Mouse (Mus musculus) lung, embryonic 16.5 days (tissue): ENCODE data around the gene Gm10490. TPM values are rescaled to one million over a fixed set of nuclear protein-coding genes. Genes with fewer than 3 reads are reported as not detected.

Experiments used
- ATAC-seq: fragments of 200-750 bp; cut with Nextera tagmentation; 2 replicates; pipeline ENCODE4 v1.8.0; 2017; ENCODE audit warnings: low read depth, mild to moderate bottlenecking, moderate library complexity
- H3K27ac ChIP-seq: fragments of 300-500 bp; sonication (generic); 2 replicates; pipeline ENCODE4 v1.5.1; 2014; ENCODE audit warnings: mild to moderate bottlenecking, control low read depth, low read length
- H3K27me3 ChIP-seq: fragments of 300-500 bp; sonication (generic); 2 replicates; pipeline ENCODE4 v1.6.1; 2014; ENCODE audit warnings: low read depth, low read length, mixed read lengths; ENCODE audit not compliant: control insufficient read depth, insufficient read depth
- H3K36me3 ChIP-seq: fragments of 300-500 bp; sonication (generic); 2 replicates; pipeline ENCODE4 v1.6.1; 2014; ENCODE audit warnings: low read length; ENCODE audit not compliant: control insufficient read depth, insufficient read depth
- H3K4me1 ChIP-seq: fragments of 300-500 bp; sonication (generic); replicated peaks from 2 replicates; pipeline ENCODE4 v1.6.1; 2014; ENCODE audit warnings: low read length, mixed read lengths; ENCODE audit not compliant: control insufficient read depth, insufficient read depth
- H3K4me2 ChIP-seq: fragments of 300-500 bp; sonication (generic); 2 replicates; pipeline ENCODE4 v1.6.1; 2014; ENCODE audit warnings: low read depth, low read length, control low read depth
- H3K4me3 ChIP-seq: fragments of 300-500 bp; sonication (generic); 2 replicates; pipeline ENCODE4 v1.5.1; 2014; ENCODE audit warnings: mild to moderate bottlenecking, low read length, control low read depth
- H3K9ac ChIP-seq: fragments of 300-500 bp; sonication (generic); 2 replicates; pipeline ENCODE4 v1.6.1; 2014; ENCODE audit warnings: low read length, control low read depth
- H3K9me3 ChIP-seq: fragments of 300-500 bp; sonication (generic); 2 replicates; pipeline ENCODE4 v1.6.1; 2016; ENCODE audit warnings: low read length; ENCODE audit not compliant: control insufficient read depth
- whole genome bisulfite sequencing: fragments of 180-500 bp; shearing (Covaris S2); extraction: QIAGEN DNeasy Blood & Tissue Kit; methylation state at CpG from one replicate; pipeline ENCODE4 v1.1.7; 2014; 5-methylcytosine and 5-hydroxymethylcytosine counted together
- polyA plus RNA-seq: library from polyadenylated mRNA; unstranded; fragments of >200 nt; fragmentation: Nextera tagmentation; extraction: Ambion mirVana; gene quantifications from 2 replicates; pipeline ENCODE4 v1.2.1, GENCODE M21; 2015

Gene Gm10490
- polyA plus RNA-seq, 1 experiment from 2014 or later, result not detected

DNA sequence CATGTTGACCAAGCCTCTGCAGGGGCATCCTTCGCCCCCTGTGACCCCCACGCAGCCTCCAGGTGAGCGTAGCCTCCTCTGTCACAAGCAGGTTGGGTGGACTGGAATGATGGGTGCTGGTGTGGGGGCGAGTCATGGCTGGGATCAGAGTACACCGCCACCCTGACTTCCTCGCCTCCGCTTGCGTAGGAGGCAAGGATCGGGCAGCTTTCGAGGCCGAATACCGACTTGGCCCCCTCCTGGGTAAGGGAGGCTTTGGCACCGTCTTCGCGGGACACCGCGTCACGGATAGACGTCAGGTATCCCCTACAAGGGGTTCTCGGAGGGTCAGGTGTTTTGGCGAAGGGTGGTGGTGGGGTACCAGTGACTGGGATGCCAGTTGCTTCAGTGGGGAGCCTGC lies 30.8 kb upstream of the Gm10490 start:
- H3K27ac ChIP-seq, result no peak overlapping the region
- H3K4me2 ChIP-seq, result peak overlapping the region; percentile 83

DNA sequence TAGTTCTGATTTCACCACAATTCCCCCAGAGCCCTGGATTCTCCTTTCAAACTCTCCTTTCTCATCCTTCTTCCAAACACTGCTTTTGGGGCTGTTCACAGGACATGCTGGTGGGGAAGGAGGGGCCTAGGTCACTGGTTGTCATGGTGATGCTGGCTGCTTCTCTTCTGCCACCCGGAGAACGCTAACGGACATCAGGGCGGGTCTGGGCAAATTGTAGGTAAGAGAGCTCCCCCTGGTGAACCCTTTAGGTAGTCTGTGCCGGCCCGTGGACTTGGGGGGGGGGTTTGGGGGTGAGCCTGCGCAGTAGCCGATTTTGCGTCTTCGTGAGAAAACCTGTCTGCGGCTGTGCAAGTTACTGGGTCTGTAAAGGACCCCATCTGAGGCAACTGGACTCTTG lies 29.5 kb upstream of the Gm10490 start:
- Histone ChIP-seq H3K9ac (no peak overlapping the region), H3K4me3 (no peak overlapping the region), H3K27me3 (no peaks in the 10 kb centered on the region), H3K9me3 (no peaks in the 10 kb centered on the region), H3K36me3 (no peaks in the 10 kb centered on the region), H3K4me1 (no peaks in the 10 kb centered on the region), H3K4me2 (peak overlapping the region; percentile 39), H3K27ac (no peak overlapping the region)
- 15% methylated on average over 11 of the region's 11 CpGs for WGBS
- peak; percentile 23; the same call in 1 of the 2 replicates for ATAC-seq

More for the DNA sequence above, 30.8 kb upstream of the Gm10490 start:
- Histone ChIP-seq H3K9ac (peak overlapping the region; percentile 66), H3K9me3 (no peaks in the 10 kb centered on the region), H3K36me3 (no peaks in the 10 kb centered on the region), H3K4me3 (peak overlapping the region; percentile 55), H3K27me3 (no peaks in the 10 kb centered on the region), H3K4me1 (no peaks in the 10 kb centered on the region)
- ATAC-seq, result peak; percentile 24
- whole genome bisulfite sequencing, result 6% methylated on average over 21 of the region's 21 CpGs

DNA sequence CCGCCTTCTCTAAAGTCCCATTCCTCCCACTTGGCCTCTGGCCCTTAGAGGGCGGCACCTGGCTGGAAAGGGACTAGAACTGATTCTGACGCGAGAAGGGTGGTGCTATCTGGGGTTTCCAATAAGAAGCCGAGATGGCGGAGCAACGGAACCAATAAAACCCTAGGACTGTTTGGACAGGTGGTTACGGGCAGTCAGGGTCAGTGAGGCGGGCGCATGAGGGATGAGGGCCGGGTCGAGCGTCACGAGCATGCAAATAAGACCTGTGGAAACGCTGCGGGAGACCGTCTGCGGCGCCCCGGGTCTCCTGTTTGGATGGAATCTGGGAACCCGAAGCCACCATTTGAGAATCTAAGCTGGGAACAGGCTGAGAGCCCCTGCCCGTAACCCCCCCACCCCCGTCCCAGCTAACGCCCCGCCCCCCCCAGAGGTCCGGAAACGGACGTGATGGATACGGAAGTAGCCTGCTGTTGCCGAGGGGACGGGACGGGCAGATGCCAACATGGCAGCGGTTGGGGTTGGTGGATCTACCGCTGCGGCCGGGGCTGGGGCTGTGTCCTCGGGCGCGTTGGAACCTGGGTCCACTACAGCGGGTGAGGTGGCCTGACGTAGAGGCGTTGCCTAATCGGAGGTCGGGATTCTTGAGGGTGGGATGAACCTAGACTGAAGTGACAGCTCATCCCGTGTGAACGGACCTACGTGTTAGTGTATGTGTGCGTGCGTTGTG lies 25.3 kb upstream of the Gm10490 start, which contains the start of gene Slc35a2:
Gene Slc35a2 (plus strand): TSS at position 188 of the 727 bp plus-strand sequence.
- H3K4me1 ChIP-seq, result no peaks in the 10 kb centered on the region
- ATAC-seq, result peak; percentile 95
- 17% methylated on average over 47 of the region's 49 CpGs for WGBS

DNA sequence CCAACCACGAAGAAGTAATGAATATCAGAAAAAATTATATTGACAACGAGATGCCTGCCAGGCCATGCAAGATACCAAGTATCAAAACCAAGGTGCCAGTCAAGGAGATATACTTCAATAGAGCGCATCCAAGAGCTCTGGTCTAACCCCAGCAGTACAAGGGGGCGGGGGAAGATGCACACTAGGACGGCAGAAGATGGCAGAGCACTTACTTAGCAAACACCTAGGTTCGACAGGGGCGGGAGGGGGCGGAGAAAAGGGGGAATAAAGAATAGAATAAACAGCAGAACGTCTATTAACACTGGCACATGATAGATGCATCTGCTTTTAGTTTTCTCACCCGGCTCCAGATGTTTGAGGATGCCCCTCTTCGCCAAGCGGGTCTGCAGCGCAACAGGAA lies 11.1 kb upstream of the Gm10490 start:
- H3K4me2 ChIP-seq, result peak overlapping the region; percentile 64
- H3K9ac ChIP-seq, result peak overlapping the region; percentile 48
- 0 out of 2 replicates have a peak overlapping the region, but pooled peaks have one; percentile 17 for H3K27ac ChIP-seq
- ATAC-seq, result no peak
- peak overlapping the region; percentile 68 for H3K4me3 ChIP-seq
- H3K27me3 ChIP-seq, result no peaks in the 10 kb centered on the region
- H3K9me3 ChIP-seq, result no peaks in the 10 kb centered on the region
- H3K36me3 ChIP-seq, result 0 out of 2 replicates have a peak, but pooled peaks cover 4% of the 10 kb centered on the region
- 28% methylated on average over 13 of the region's 13 CpGs for WGBS
- peaks cover 7% of the 10 kb centered on the region; the same call in 1 of the 2 replicates for H3K4me1 ChIP-seq

More for the DNA sequence above, 25.3 kb upstream of the Gm10490 start, which contains the start of gene Slc35a2:
- Histone ChIP-seq H3K4me3 (peak within 1 kb of the TSS; percentile 68), H3K4me2 (peak within 1 kb of the TSS; percentile 44), H3K27ac (peak within 1 kb of the TSS; percentile 76), H3K36me3 (no peaks in the 10 kb centered on the region; the same call in 1 of the 2 replicates), H3K9me3 (no peaks in the 10 kb centered on the region), H3K9ac (peak within 1 kb of the TSS; percentile 55), H3K27me3 (no peaks in the 10 kb centered on the region)

DNA sequence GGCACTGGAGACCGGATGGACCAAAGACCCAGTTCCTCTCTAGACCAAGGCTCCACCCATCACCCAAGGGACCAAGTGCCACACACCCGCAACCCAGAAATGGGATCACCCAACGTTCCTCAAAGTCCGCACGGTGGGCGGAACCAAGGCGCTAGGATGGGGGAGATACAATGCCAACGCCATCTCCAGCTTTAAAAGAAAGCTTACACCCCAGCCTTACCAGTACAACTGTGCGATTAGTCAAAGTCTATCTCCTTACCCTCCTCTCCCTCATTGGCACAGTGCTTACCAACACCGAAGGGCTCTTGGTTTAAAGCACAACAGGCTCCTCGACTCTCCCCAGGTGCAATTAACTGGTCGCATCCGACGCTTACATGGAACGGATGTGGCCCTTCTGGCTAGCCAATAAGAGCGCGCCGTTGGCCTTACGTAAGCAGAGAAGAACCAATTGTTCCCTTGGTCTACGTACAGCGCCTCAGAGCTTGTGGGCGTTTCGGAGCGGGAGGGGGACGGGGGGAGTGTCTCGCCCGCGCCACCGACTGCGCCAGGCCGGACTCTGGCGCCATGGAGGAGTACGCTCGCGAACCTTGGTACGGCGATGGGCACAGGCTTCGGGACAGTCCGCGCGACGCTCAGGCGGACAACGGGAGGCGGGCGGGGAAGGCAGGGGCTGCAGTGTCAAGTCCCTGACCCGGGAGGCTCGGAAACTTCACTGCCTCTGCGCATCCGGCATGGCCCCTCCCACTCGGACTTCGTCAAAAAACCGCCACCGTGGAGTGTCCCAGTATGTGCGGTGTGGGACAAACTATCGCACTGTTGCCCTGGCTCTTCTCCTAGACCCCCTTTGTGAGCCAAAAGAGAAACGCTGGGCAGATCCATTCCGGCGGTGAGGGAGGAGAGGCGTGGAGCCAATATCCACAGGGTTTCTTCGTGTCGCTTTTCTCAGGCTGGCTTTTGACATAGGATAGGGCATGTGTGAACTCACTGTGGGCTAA lies 10.2 kb upstream of the Gm10490 start, which contains the start of the genes Pqbp1 and Timm17b:
Gene Pqbp1 (minus strand): TSS at position 390 of the 995 bp plus-strand sequence.
Gene Timm17b (plus strand): TSS at position 478 of the 995 bp plus-strand sequence.
- H3K9ac ChIP-seq, result peak within 1 kb of the TSS; percentile 79
- H3K4me3 ChIP-seq, result peak within 1 kb of the TSS; percentile 68
- peak within 1 kb of the TSS; percentile 64 for H3K4me2 ChIP-seq
- H3K27me3 ChIP-seq, result no peaks in the 10 kb centered on the region
- 14% methylated on average over 49 of the region's 62 CpGs for WGBS
- 0 out of 2 replicates have a peak, but pooled peaks cover 2% of the 10 kb centered on the region for H3K36me3 ChIP-seq
- peak; percentile 99 for ATAC-seq
- H3K4me1 ChIP-seq, result peaks cover 7% of the 10 kb centered on the region; the same call in 1 of the 2 replicates
- H3K27ac ChIP-seq, result peak within 1 kb of the TSS; percentile 79
- no peaks in the 10 kb centered on the region for H3K9me3 ChIP-seq

DNA sequence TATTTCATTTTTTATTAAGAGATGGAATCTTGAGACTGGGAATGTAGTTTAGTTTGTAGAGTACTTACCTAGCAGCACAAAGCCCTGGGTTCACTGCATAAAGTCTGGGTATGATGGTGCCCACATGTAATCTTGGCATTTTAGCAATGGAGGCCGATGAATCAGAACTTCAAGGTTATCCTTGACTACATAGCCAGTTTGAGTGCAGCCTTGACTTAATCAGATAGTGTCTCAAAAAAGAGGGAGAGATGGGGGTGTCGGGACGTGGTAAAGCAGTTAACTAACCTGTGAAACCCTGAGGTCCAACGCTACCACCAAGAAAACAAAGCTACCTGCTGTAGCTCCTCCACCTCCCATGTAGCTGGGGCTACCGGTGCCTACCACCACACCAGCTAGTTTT lies 4.9 kb upstream of the Gm10490 start:
- Histone ChIP-seq H3K27ac (no peak overlapping the region), H3K9ac (no peak overlapping the region), H3K4me3 (no peak overlapping the region), H3K27me3 (no peaks in the 10 kb centered on the region), H3K4me1 (0 out of 2 replicates have a peak, but pooled peaks cover 2% of the 10 kb centered on the region), H3K4me2 (no peak overlapping the region), H3K36me3 (peaks cover 6% of the 10 kb centered on the region; the same call in 1 of the 2 replicates), H3K9me3 (no peaks in the 10 kb centered on the region)
- no peak for ATAC-seq
- whole genome bisulfite sequencing, result 96% methylated on average over 5 of the region's 5 CpGs

DNA sequence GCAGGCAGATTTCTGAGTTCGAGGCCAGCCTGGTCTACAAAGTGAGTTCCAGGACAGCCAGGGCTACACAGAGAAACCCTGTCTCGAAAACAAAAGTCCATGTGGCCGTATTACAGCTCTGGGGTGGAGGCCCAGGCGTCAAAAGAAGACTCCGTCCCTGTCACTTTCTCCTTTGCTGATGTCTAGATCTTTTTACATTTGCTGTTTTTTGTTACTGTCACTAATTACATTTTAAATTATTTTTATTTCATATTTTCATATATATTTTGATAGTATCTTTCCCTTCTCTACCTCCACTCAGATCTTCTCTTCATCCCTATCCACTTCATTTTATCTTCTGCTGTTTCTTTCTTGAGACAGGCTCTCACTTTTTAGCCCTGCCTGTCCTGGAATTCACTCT lies 1.6 kb upstream of the Gm10490 start, which contains the start of gene Gm10491:
Gene Gm10491 (minus strand): TSS at position 101 of the 400 bp plus-strand sequence.
- Histone ChIP-seq H3K36me3 (peaks cover 6% of the 10 kb centered on the region; the same call in 1 of the 2 replicates), H3K27me3 (no peaks in the 10 kb centered on the region), H3K9ac (no peak within 1 kb of the TSS), H3K4me1 (no peaks in the 10 kb centered on the region), H3K27ac (no peak within 1 kb of the TSS), H3K4me2 (no peak within 1 kb of the TSS), H3K4me3 (no peak within 1 kb of the TSS), H3K9me3 (no peaks in the 10 kb centered on the region)
- whole genome bisulfite sequencing, result 85% methylated on average over 5 of the region's 5 CpGs
- no peak for ATAC-seq

DNA sequence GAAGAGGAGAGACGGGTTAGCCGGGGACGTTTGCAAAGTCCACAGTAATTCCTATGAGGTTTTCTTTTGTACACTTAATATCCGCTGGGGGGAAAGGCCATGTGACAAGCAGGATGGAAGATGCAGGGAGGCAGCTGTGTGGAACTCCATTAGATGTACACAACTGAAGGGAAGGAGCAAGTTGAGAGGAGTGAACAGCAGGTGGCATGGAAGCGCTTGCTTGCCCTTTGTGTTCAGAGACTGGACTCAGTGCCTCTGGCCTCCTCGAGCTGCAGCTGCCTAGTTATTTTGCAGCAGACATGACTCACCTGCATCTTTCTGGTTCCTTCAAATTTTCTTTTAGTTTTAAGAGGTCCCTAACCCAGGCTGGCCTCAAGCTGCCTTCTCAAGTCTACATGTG lies 1.1 kb downstream of the Gm10490 start:
- Histone ChIP-seq H3K4me3 (no peak overlapping the region), H3K36me3 (peaks cover 6% of the 10 kb centered on the region; the same call in 1 of the 2 replicates), H3K27ac (no peak overlapping the region), H3K9ac (no peak overlapping the region), H3K27me3 (no peaks in the 10 kb centered on the region), H3K4me2 (no peak overlapping the region), H3K9me3 (no peaks in the 10 kb centered on the region), H3K4me1 (no peaks in the 10 kb centered on the region)
- WGBS, result 55% methylated on average over 6 of the region's 6 CpGs
- no peak for ATAC-seq
